34 mouse cellular contexts compared by ENCODE assay signal in genomic region chr4:126434094-126434493, GRCm38 (mm10).
"Had no signal": no experiment of that assay in that cellular context is flagged by ENCODE, and none has a peak within 500 bp of the region (broad histone marks: within the 10 kb centered on the region; RNA-seq: fewer than 3 reads in every experiment).

No protein-coding gene starts in this region.

- ATAC-seq: hindbrain, embryonic 16.5 days; hindbrain, postnatal 0 days; inflammation-experienced regulatory T-cells, adult 6 months; intestine, embryonic 15.5 days; intestine, embryonic 16.5 days; intestine, postnatal 0 days had no signal

- H3K4me2 ChIP-seq: heart, embryonic 11.5 days; heart, embryonic 12.5 days; heart, embryonic 13.5 days; heart, embryonic 15.5 days; hindbrain, embryonic 12.5 days; hindbrain, embryonic 13.5 days; hindbrain, embryonic 15.5 days; intestine, embryonic 15.5 days; kidney, embryonic 15.5 days had no signal

- H3K9me3 ChIP-seq: heart, embryonic 10.5 days; heart, embryonic 12.5 days; heart, embryonic 13.5 days; heart, embryonic 15.5 days; hindbrain, embryonic 10.5 days; hindbrain, embryonic 12.5 days; hindbrain, embryonic 13.5 days; hindbrain, embryonic 15.5 days; intestine, embryonic 15.5 days; kidney, embryonic 15.5 days had no signal

- H3K4me3 ChIP-seq: heart, embryonic 10.5 days; heart, embryonic 12.5 days; heart, embryonic 13.5 days; heart, embryonic 15.5 days; hindbrain, embryonic 10.5 days; hindbrain, embryonic 12.5 days; hindbrain, embryonic 13.5 days; hindbrain, embryonic 15.5 days; intestine, embryonic 15.5 days; kidney, embryonic 15.5 days; layer of hippocampus, adult 2 months; left cerebral cortex, adult 2 months had no signal

- H3K27me3 ChIP-seq: heart, embryonic 12.5 days; heart, embryonic 13.5 days; heart, embryonic 15.5 days; hindbrain, embryonic 12.5 days; hindbrain, embryonic 13.5 days; hindbrain, embryonic 15.5 days; intestine, embryonic 15.5 days; kidney, embryonic 15.5 days had no signal

- H3K27ac ChIP-seq: heart, embryonic 10.5 days; heart, embryonic 13.5 days; heart, embryonic 15.5 days; hindbrain, embryonic 10.5 days; hindbrain, embryonic 12.5 days; hindbrain, embryonic 13.5 days; hindbrain, embryonic 15.5 days; hindbrain, postnatal 0 days; intestine, embryonic 15.5 days; kidney, embryonic 15.5 days; kidney, postnatal 0 days; layer of hippocampus, adult 2 months; left cerebral cortex, adult 2 months had no signal

- H3K4me1 ChIP-seq: heart, embryonic 13.5 days; heart, embryonic 15.5 days; intestine, embryonic 15.5 days; kidney, embryonic 15.5 days had no signal

- H3K9ac ChIP-seq: heart, embryonic 12.5 days; heart, embryonic 13.5 days; heart, embryonic 15.5 days; hindbrain, embryonic 12.5 days; hindbrain, embryonic 13.5 days; hindbrain, embryonic 15.5 days; intestine, embryonic 15.5 days; kidney, embryonic 15.5 days had no signal

- DNase-seq: heart, postnatal 10 days; heart, postnatal 14 days; heart, postnatal 4 days; kidney, adult 11 months; kidney, adult 18-20 months; kidney, adult 2 months; kidney, adult 8-10 months; kidney, adult 9 months; kidney, postnatal 10 days; kidney, postnatal 14 days; kidney, postnatal 25 days; kidney, postnatal 36 days; kidney, postnatal 4 days; layer of hippocampus, adult 9-11 months; layer of hippocampus, postnatal 36 days had no signal
